Mouse (Mus musculus) midbrain, embryonic 10.5 days (tissue): ENCODE results near the gene Gm20388. TPM values are rescaled to one million over a fixed set of nuclear protein-coding genes. Genes with fewer than 3 reads are reported as not detected.
A peak's percentile ranks its signal among the peaks of the same experiment; 100 is the strongest.

Source experiments
- DNase-seq: peaks from one replicate; pipeline ENCODE4 v3.0.0-alpha.2; 2017; ENCODE audit warnings: low spot score
- H3K27ac ChIP-seq: fragments of 300-500 bp; sonication (generic); replicated peaks from 2 replicates; pipeline ENCODE4 v1.5.1; 2016; ENCODE audit warnings: mild to moderate bottlenecking
- H3K27me3 ChIP-seq: fragments of 300-500 bp; sonication (generic); 2 replicates; pipeline ENCODE4 v1.6.1; 2016; ENCODE audit warnings: low read depth, mild to moderate bottlenecking; ENCODE audit not compliant: poor library complexity, severe bottlenecking
- H3K36me3 ChIP-seq: fragments of 300-500 bp; sonication (generic); 2 replicates; pipeline ENCODE4 v1.6.1; 2016; ENCODE audit warnings: mild to moderate bottlenecking, moderate library complexity
- H3K4me1 ChIP-seq: fragments of 300-500 bp; sonication (generic); 2 replicates; pipeline ENCODE4 v1.6.1; 2016
- H3K4me3 ChIP-seq: fragments of 300-500 bp; sonication (generic); 2 replicates; pipeline ENCODE4 v1.5.1; 2016; ENCODE audit warnings: mild to moderate bottlenecking, moderate library complexity
- H3K9me3 ChIP-seq: fragments of 300-500 bp; sonication (generic); replicated peaks from 2 replicates; pipeline ENCODE4 v1.6.1; 2016; ENCODE audit warnings: mild to moderate bottlenecking
- WGBS: fragments of 180-500 bp; shearing (Covaris S2); methylation state at CpG from one replicate; pipeline ENCODE4 v1.1.7; 2016; 5-methylcytosine and 5-hydroxymethylcytosine counted together
- polyA plus RNA-seq: library from polyadenylated mRNA; unstranded; fragments of >200 nt; fragmentation: Nextera tagmentation; extraction: Ambion mirVana; gene quantifications from 2 replicates; pipeline ENCODE4 v1.2.1, GENCODE M21; 2016

Gene Gm20388
- polyA plus RNA-seq, 1 experiment from 2014 or later = 7.1 TPM

GRCm38 (mm10) chr8:120735770-120736481 is 825.3 kb downstream of the Gm20388 start, which contains the start of gene Irf8:
Irf8 (plus strand) TSS chr8:120736358.
- DNase-seq = peak; percentile 88
- Histone ChIP-seq H3K4me3 (peak within 1 kb of the TSS; percentile 69), H3K36me3 (peaks cover 7% of the 10 kb centered on the region; the same call in 1 of the 2 replicates), H3K9me3 (no peaks in the 10 kb centered on the region), H3K27me3 (peaks cover 85% of the 10 kb centered on the region), H3K27ac (peak within 1 kb of the TSS; percentile 82), H3K4me1 (peaks cover 39% of the 10 kb centered on the region)
- WGBS = under 1% methylated on average over 61 of the region's 62 CpGs

GRCm38 (mm10) chr8:120736486-120736885 is 825.8 kb downstream of the Gm20388 start:
- DNase-seq = peak; percentile 65
- no peaks in the 10 kb centered on the region for H3K9me3 ChIP-seq
- H3K27ac ChIP-seq = peak overlapping the region; percentile 82
- peaks cover 91% of the 10 kb centered on the region for H3K27me3 ChIP-seq
- H3K36me3 ChIP-seq = peaks cover 7% of the 10 kb centered on the region; the same call in 1 of the 2 replicates
- H3K4me1 ChIP-seq = peaks cover 40% of the 10 kb centered on the region
- peak overlapping the region; percentile 69 for H3K4me3 ChIP-seq
- 2% methylated on average over 11 of the region's 11 CpGs for WGBS

- no peak overlapping the region for H3K27ac ChIP-seq
- H3K4me3 ChIP-seq = no peak overlapping the region
- no peak for DNase-seq
- peaks cover 7% of the 10 kb centered on the region; the same call in 1 of the 2 replicates for H3K36me3 ChIP-seq
- H3K27me3 ChIP-seq = peaks cover 98% of the 10 kb centered on the region
- peaks cover 33% of the 10 kb centered on the region for H3K4me1 ChIP-seq
- WGBS = 62% methylated on average over 7 of the region's 7 CpGs
- H3K9me3 ChIP-seq = no peaks in the 10 kb centered on the region
These were observed 826.5 kb downstream of the Gm20388 start for GRCm38 (mm10) chr8:120737166-120737565.

GRCm38 (mm10) chr8:120738771-120739170 is 828.1 kb downstream of the Gm20388 start:
- Histone ChIP-seq H3K4me1 (peaks cover 40% of the 10 kb centered on the region), H3K9me3 (no peaks in the 10 kb centered on the region), H3K27ac (no peak overlapping the region), H3K27me3 (peaks cover 96% of the 10 kb centered on the region), H3K36me3 (peaks cover 7% of the 10 kb centered on the region; the same call in 1 of the 2 replicates), H3K4me3 (no peak overlapping the region)
- 78% methylated on average over 4 of the region's 4 CpGs for WGBS
- DNase-seq = no peak

GRCm38 (mm10) chr8:120739526-120739925 is 828.9 kb downstream of the Gm20388 start:
- peaks cover 7% of the 10 kb centered on the region; the same call in 1 of the 2 replicates for H3K36me3 ChIP-seq
- H3K4me1 ChIP-seq = peaks cover 47% of the 10 kb centered on the region
- H3K4me3 ChIP-seq = no peak overlapping the region
- peaks cover 95% of the 10 kb centered on the region for H3K27me3 ChIP-seq
- DNase-seq = no peak
- 93% methylated on average over 15 of the region's 15 CpGs for WGBS
- H3K9me3 ChIP-seq = no peaks in the 10 kb centered on the region
- H3K27ac ChIP-seq = no peak overlapping the region

- 79% methylated on average over 2 of the region's 2 CpGs for WGBS
- H3K27me3 ChIP-seq = peaks cover 93% of the 10 kb centered on the region
- H3K9me3 ChIP-seq = no peaks in the 10 kb centered on the region
- peaks cover 53% of the 10 kb centered on the region for H3K4me1 ChIP-seq
- peaks cover 7% of the 10 kb centered on the region; the same call in 1 of the 2 replicates for H3K36me3 ChIP-seq
- DNase-seq = no peak
- no peak overlapping the region for H3K4me3 ChIP-seq
- H3K27ac ChIP-seq = no peak overlapping the region
These were observed 829.9 kb downstream of the Gm20388 start for GRCm38 (mm10) chr8:120740579-120740978.

- Histone ChIP-seq H3K27ac (no peak overlapping the region), H3K27me3 (peaks cover 91% of the 10 kb centered on the region), H3K36me3 (peaks cover 7% of the 10 kb centered on the region; the same call in 1 of the 2 replicates)
These were observed 830.4 kb downstream of the Gm20388 start for GRCm38 (mm10) chr8:120741001-120741400.

GRCm38 (mm10) chr8:120741815-120742530 is 831.3 kb downstream of the Gm20388 start:
- H3K27ac ChIP-seq = no peak overlapping the region
- H3K27me3 ChIP-seq = peaks cover 81% of the 10 kb centered on the region
- DNase-seq = no peak
- H3K36me3 ChIP-seq = peaks cover 7% of the 10 kb centered on the region; the same call in 1 of the 2 replicates
- H3K9me3 ChIP-seq = no peaks in the 10 kb centered on the region
- no peak overlapping the region for H3K4me3 ChIP-seq
- 91% methylated on average over 15 of the region's 15 CpGs for WGBS
- peaks cover 51% of the 10 kb centered on the region for H3K4me1 ChIP-seq

More at GRCm38 (mm10) chr8:120741001-120741400, 830.4 kb downstream of the Gm20388 start:
- H3K4me1 ChIP-seq = peaks cover 53% of the 10 kb centered on the region
- H3K4me3 ChIP-seq = no peak overlapping the region
- WGBS = 78% methylated on average over 17 of the region's 17 CpGs
- no peak for DNase-seq
- H3K9me3 ChIP-seq = no peaks in the 10 kb centered on the region

GRCm38 (mm10) chr8:120743149-120743897 is 832.7 kb downstream of the Gm20388 start:
- peaks cover 44% of the 10 kb centered on the region for H3K4me1 ChIP-seq
- H3K9me3 ChIP-seq = no peaks in the 10 kb centered on the region
- DNase-seq = no peak
- peaks cover 7% of the 10 kb centered on the region; the same call in 1 of the 2 replicates for H3K36me3 ChIP-seq
- peaks cover 68% of the 10 kb centered on the region for H3K27me3 ChIP-seq
- no peak overlapping the region for H3K4me3 ChIP-seq
- 56% methylated on average over 12 of the region's 12 CpGs for WGBS
- H3K27ac ChIP-seq = peak overlapping the region; percentile 65; the same call in 1 of the 2 replicates

- Histone ChIP-seq H3K27ac (peak overlapping the region; percentile 65; the same call in 1 of the 2 replicates), H3K36me3 (peaks cover 7% of the 10 kb centered on the region; the same call in 1 of the 2 replicates), H3K27me3 (peaks cover 62% of the 10 kb centered on the region), H3K9me3 (no peaks in the 10 kb centered on the region), H3K4me1 (peaks cover 44% of the 10 kb centered on the region), H3K4me3 (no peak overlapping the region)
- WGBS = 76% methylated on average over 4 of the region's 4 CpGs
- DNase-seq = no peak
These were observed 833.3 kb downstream of the Gm20388 start for GRCm38 (mm10) chr8:120743898-120744290.

GRCm38 (mm10) chr8:120744448-120744847 is 833.8 kb downstream of the Gm20388 start:
- H3K36me3 ChIP-seq = peaks cover 7% of the 10 kb centered on the region; the same call in 1 of the 2 replicates
- no peak overlapping the region for H3K27ac ChIP-seq
- no peak for DNase-seq
- H3K27me3 ChIP-seq = peaks cover 56% of the 10 kb centered on the region
- H3K4me1 ChIP-seq = peaks cover 44% of the 10 kb centered on the region
- WGBS = 74% methylated on average over 5 of the region's 5 CpGs
- H3K4me3 ChIP-seq = no peak overlapping the region
- no peaks in the 10 kb centered on the region for H3K9me3 ChIP-seq

GRCm38 (mm10) chr8:120745226-120745625 is 834.6 kb downstream of the Gm20388 start:
- Histone ChIP-seq H3K36me3 (peaks cover 2% of the 10 kb centered on the region; the same call in 1 of the 2 replicates), H3K9me3 (no peaks in the 10 kb centered on the region), H3K27me3 (peaks cover 49% of the 10 kb centered on the region), H3K4me1 (peaks cover 44% of the 10 kb centered on the region), H3K27ac (no peak overlapping the region), H3K4me3 (no peak overlapping the region)
- 71% methylated on average over 7 of the region's 7 CpGs for whole genome bisulfite sequencing
- DNase-seq = no peak
